In genomic region chr16:8424971-8425330, GRCm38 (mm10) we compare ENCODE assay signal across 9 mouse cellular contexts. TPM values are rescaled to one million over a fixed set of nuclear protein-coding genes. Genes with fewer than 3 reads are reported as not detected.
DNase-seq lines count a peak whose midpoint lies in the region; ATAC-seq lines count a peak whose summit lies in the region.
"Had no signal": no experiment of that assay in that cellular context is flagged by ENCODE, and none has a peak within 500 bp of the region (broad histone marks: within the 10 kb centered on the region; RNA-seq: fewer than 3 reads in every experiment).

Gene Tmem114 (minus strand): TSS chr16:8425136.

- H3K36me3 ChIP-seq in heart, embryonic 10.5 days = no peaks in the 10 kb centered on the region
- no peaks in the 10 kb centered on the region for H3K36me3 ChIP-seq in forebrain, embryonic 12.5 days (replicated peaks)
- H3K36me3 ChIP-seq: G1E had no signal

- DNase-seq in heart, embryonic 10.5 days (ENCODE audit: low spot score) = no peak
- no peak for DNase-seq in heart, postnatal 25 days (ENCODE audit: low spot score)
- DNase-seq in adrenal gland, adult 2 months = peak; percentile 80
- peak; percentile 30 for DNase-seq in kidney, adult 9 months
- no peak for DNase-seq in yolk sac, embryonic 10.5 days (ENCODE audit: low spot score)
- no peak for DNase-seq in gastrocnemius, adult 18-20 months (ENCODE audit: low spot score)

- peaks cover 11% of the 10 kb centered on the region for H3K4me1 ChIP-seq in heart, embryonic 10.5 days
- H3K4me1 ChIP-seq in forebrain, embryonic 12.5 days = peaks cover 9% of the 10 kb centered on the region

- no peak for ATAC-seq in forebrain, embryonic 12.5 days (ENCODE audit: low FRiP score)
- 0 out of 2 replicates have a peak, but pooled peaks have one; percentile 41 for ATAC-seq in megakaryocyte-erythroid progenitor cell, adult 5-6 weeks (replicated peaks; ENCODE audit: low FRiP score, low TSS enrichment, poor library complexity, severe bottlenecking)

- peak within 1 kb of the TSS; percentile 50 for H3K4me3 ChIP-seq in heart, embryonic 10.5 days
- peak within 1 kb of the TSS; percentile 35 for H3K4me3 ChIP-seq in forebrain, embryonic 12.5 days (replicated peaks)

- H3K9ac ChIP-seq in forebrain, embryonic 12.5 days = no peak within 1 kb of the TSS

- intact Hi-C loops in heart, postnatal 25 days (cut with DNase I) = no loop called here

- 1% methylated on average over 16 of the region's 16 CpGs for WGBS in heart, embryonic 10.5 days
- under 1% methylated on average over 16 of the region's 16 CpGs for WGBS in forebrain, embryonic 12.5 days

- no peaks in the 10 kb centered on the region for H3K9me3 ChIP-seq in heart, embryonic 10.5 days
- H3K9me3 ChIP-seq in forebrain, embryonic 12.5 days = no peaks in the 10 kb centered on the region
- H3K9me3 ChIP-seq: G1E had no signal

- H3K27me3 ChIP-seq in heart, embryonic 10.5 days (ENCODE audit: insufficient read depth, poor library complexity, severe bottlenecking) = peaks cover 73% of the 10 kb centered on the region
- H3K27me3 ChIP-seq in forebrain, embryonic 12.5 days = peaks cover 58% of the 10 kb centered on the region

- H3K4me2 ChIP-seq in forebrain, embryonic 12.5 days = peak within 1 kb of the TSS; percentile 57

- no peak within 1 kb of the TSS for H3K27ac ChIP-seq in heart, embryonic 10.5 days
- no peak within 1 kb of the TSS for H3K27ac ChIP-seq in forebrain, embryonic 12.5 days

RNA-seq across cellular contexts. Expression of gene Tmem114, which starts in this region (rescaled TPM):
- polyA plus RNA-seq in heart, embryonic 10.5 days (2016; fragmentation: Nextera tagmentation; extraction: Ambion mirVana) = not detected in 2 replicates
- total RNA-seq in heart, postnatal 25 days (2021) = not detected
- not detected for total RNA-seq in adrenal gland, adult 2 months (2021)
- 0.07 TPM in 1 of 2 replicates, not detected in the other for polyA plus RNA-seq in adrenal gland, adult 2 months (2012; rRNA removed)
- polyA plus RNA-seq in forebrain, embryonic 12.5 days (2016; fragmentation: Nextera tagmentation; extraction: Ambion mirVana) = not detected in 2 replicates
- not detected in 2 replicates for total RNA-seq in megakaryocyte-erythroid progenitor cell, adult 5-6 weeks (2014; fragmentation: Nextera tagmentation)
- not detected in 2 replicates for total RNA-seq in megakaryocyte-erythroid progenitor cell, adult 5-6 weeks (2017)
- not detected for total RNA-seq in gastrocnemius, adult 18-20 months (2021)
- total RNA-seq: G1E had no signal
- polyA plus RNA-seq: G1E had no signal

Comparison
In these comparisons a context has a peak if more than half of its experiments do, and no peak if none do; other contexts are left out.
1. Peak in DNase-seq in adrenal gland, adult 2 months; RNA of the gene not detected or under 1 TPM.
2. Peak in ATAC-seq in megakaryocyte-erythroid progenitor cell, adult 5-6 weeks; RNA of the gene not detected or under 1 TPM.